In the genomic region with DNA sequence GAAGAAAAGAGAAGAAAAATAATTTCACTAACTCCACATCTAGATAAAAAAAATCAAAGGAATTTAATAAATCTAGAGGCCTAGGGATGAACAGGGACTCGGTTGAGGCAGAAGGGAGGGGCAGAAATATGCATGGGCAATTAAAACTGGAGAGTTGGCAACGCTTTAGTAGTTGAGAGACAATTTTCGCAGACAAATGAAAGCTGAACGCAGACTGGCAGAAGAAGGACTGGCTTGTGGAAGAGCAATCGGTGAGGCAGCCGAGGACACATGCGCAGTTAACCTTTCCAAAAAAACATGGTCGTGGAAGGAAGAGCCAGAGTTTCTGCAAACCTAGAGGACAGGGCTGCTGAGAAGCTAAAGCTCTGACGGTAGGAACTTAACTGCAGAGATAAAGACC, we compare ENCODE assay signal across 15 mouse cellular contexts.
DNase-seq lines count a peak whose midpoint lies in the region; ATAC-seq lines count a peak whose summit lies in the region.
"Had no signal": no experiment of that assay in that cellular context is flagged by ENCODE, and none has a peak within 500 bp of the region (broad histone marks: within the 10 kb centered on the region; RNA-seq: fewer than 3 reads in every experiment).

No protein-coding gene starts in this region.

- peak overlapping the region; percentile 21; the same call in 1 of the 2 replicates for H3K27ac ChIP-seq in heart, embryonic 12.5 days (ENCODE audit: poor library complexity, severe bottlenecking)
- no peak overlapping the region for H3K27ac ChIP-seq in heart, embryonic 11.5 days (ENCODE audit: low read depth, low read length)
- H3K27ac ChIP-seq in heart, embryonic 16.5 days (ENCODE audit: low read length): peak overlapping the region; percentile 80
- H3K27ac ChIP-seq: hindbrain, postnatal 0 days; liver, embryonic 15.5 days; neural tube, embryonic 13.5 days had no signal

- no peak overlapping the region for H3K4me3 ChIP-seq in heart, embryonic 12.5 days
- no peak overlapping the region for H3K4me3 ChIP-seq in heart, embryonic 11.5 days (ENCODE audit: low read depth, low read length)
- H3K4me3 ChIP-seq in heart, embryonic 16.5 days (ENCODE audit: low read length): no peak overlapping the region
- H3K4me3 ChIP-seq: liver, embryonic 15.5 days; neural tube, embryonic 13.5 days had no signal

- H3K36me3 ChIP-seq in heart, embryonic 12.5 days: no peaks in the 10 kb centered on the region
- no peaks in the 10 kb centered on the region for H3K36me3 ChIP-seq in heart, embryonic 11.5 days (ENCODE audit: control insufficient read depth, insufficient read depth, low read length)
- H3K36me3 ChIP-seq in heart, embryonic 16.5 days (ENCODE audit: control insufficient read depth, insufficient read depth): no peaks in the 10 kb centered on the region
- H3K36me3 ChIP-seq: liver, embryonic 15.5 days; neural tube, embryonic 13.5 days had no signal

- no peaks in the 10 kb centered on the region for H3K9me3 ChIP-seq in heart, embryonic 12.5 days (replicated peaks)
- no peaks in the 10 kb centered on the region for H3K9me3 ChIP-seq in heart, embryonic 11.5 days (replicated peaks; ENCODE audit: control insufficient read depth, low read length)
- H3K9me3 ChIP-seq in heart, embryonic 16.5 days (replicated peaks; ENCODE audit: control insufficient read depth, low read length): no peaks in the 10 kb centered on the region
- H3K9me3 ChIP-seq: liver, embryonic 15.5 days; neural tube, embryonic 13.5 days had no signal

- no peak for ATAC-seq in heart, embryonic 12.5 days (ENCODE audit: insufficient number of reproducible peaks, low FRiP score)
- ATAC-seq in heart, embryonic 11.5 days (replicated peaks; ENCODE audit: insufficient number of reproducible peaks, low FRiP score, low TSS enrichment): no peak
- ATAC-seq in heart, embryonic 16.5 days (replicated peaks; ENCODE audit: extremely low read depth, insufficient read depth, low FRiP score): no peak
- ATAC-seq: hindbrain, postnatal 0 days had no signal

- H3K4me2 ChIP-seq in heart, embryonic 12.5 days: no peak overlapping the region
- no peak overlapping the region for H3K4me2 ChIP-seq in heart, embryonic 11.5 days
- no peak overlapping the region for H3K4me2 ChIP-seq in heart, embryonic 16.5 days (ENCODE audit: low read depth, low read length)
- H3K4me2 ChIP-seq: liver, embryonic 15.5 days; neural tube, embryonic 13.5 days had no signal

- peaks cover 32% of the 10 kb centered on the region for H3K27me3 ChIP-seq in heart, embryonic 12.5 days (replicated peaks)
- peaks cover 6% of the 10 kb centered on the region; the same call in 1 of the 2 replicates for H3K27me3 ChIP-seq in heart, embryonic 11.5 days (ENCODE audit: control insufficient read depth, insufficient read depth, low read length)
- 0 out of 2 replicates have a peak, but pooled peaks cover 2% of the 10 kb centered on the region for H3K27me3 ChIP-seq in heart, embryonic 16.5 days (ENCODE audit: control insufficient read depth, insufficient read depth, low read length)
- H3K27me3 ChIP-seq: liver, embryonic 15.5 days; neural tube, embryonic 13.5 days had no signal

- peaks cover 10% of the 10 kb centered on the region; the same call in 1 of the 2 replicates for H3K4me1 ChIP-seq in heart, embryonic 12.5 days (replicated peaks)
- no peaks in the 10 kb centered on the region for H3K4me1 ChIP-seq in heart, embryonic 11.5 days (ENCODE audit: control insufficient read depth, insufficient read depth, low read length)
- H3K4me1 ChIP-seq in heart, embryonic 16.5 days (ENCODE audit: control insufficient read depth, insufficient read depth, low read length): peaks cover 6% of the 10 kb centered on the region; the same call in 1 of the 2 replicates
- H3K4me1 ChIP-seq: liver, embryonic 15.5 days; neural tube, embryonic 13.5 days had no signal

- 67% methylated on average over 9 of the region's 9 CpGs for WGBS in heart, embryonic 12.5 days
- WGBS in heart, embryonic 11.5 days (ENCODE audit: insufficient replicate concordance): 65% methylated on average over 9 of the region's 9 CpGs
- 58% methylated on average over 9 of the region's 9 CpGs for WGBS in heart, embryonic 16.5 days

- H3K9ac ChIP-seq in heart, embryonic 12.5 days: no peak overlapping the region
- no peak overlapping the region for H3K9ac ChIP-seq in heart, embryonic 11.5 days (ENCODE audit: low read depth, low read length)
- H3K9ac ChIP-seq in heart, embryonic 16.5 days (ENCODE audit: low read length): no peak overlapping the region
- H3K9ac ChIP-seq: liver, embryonic 15.5 days; neural tube, embryonic 13.5 days had no signal

- DNase-seq in right cerebral cortex, postnatal 10 days (ENCODE audit: low spot score in 2 of 2): peak; percentile 30 to 38
- no peak for DNase-seq in right cerebral cortex, adult 2 months (ENCODE audit: low spot score in 2 of 2)
- DNase-seq in urinary bladder, postnatal 25 days (ENCODE audit: low spot score): no peak
- DNase-seq in natural killer cell, adult 2 months (ENCODE audit: low spot score in 2 of 2): no peak
- DNase-seq: gastrocnemius, postnatal 14 days; kidney, adult 2 months; kidney, postnatal 14 days; lung, postnatal 36 days; right cerebral cortex, postnatal 25 days had no signal

Comparison
In these comparisons a context has a peak if more than half of its experiments do, and no peak if none do; other contexts are left out.
1. DNase-seq: peak in right cerebral cortex, postnatal 10 days (2 of 2); none in right cerebral cortex, adult 2 months (0 of 2), urinary bladder, postnatal 25 days (single experiment) and natural killer cell, adult 2 months (0 of 2).